Mouse (Mus musculus) splenic B cell, adult 2 months (primary cell): ENCODE measurements around the gene Dgkz.

ENCODE experiments used
- DNase-seq: peaks from one replicate; pipeline ENCODE4 v3.0.0-alpha.2; 2011; ENCODE audit warnings: low read depth, low spot score
- H3K27me3 ChIP-seq: 2 replicates; pipeline ENCODE4 v1.6.1; 2012; ENCODE audit warnings: mild to moderate bottlenecking, low read length, moderate library complexity, mixed read lengths; ENCODE audit not compliant: control insufficient read depth, poor library complexity, insufficient read depth, severe bottlenecking
- H3K36me3 ChIP-seq: 2 replicates; pipeline ENCODE4 v1.6.1; 2012; ENCODE audit warnings: mild to moderate bottlenecking, low read length, moderate library complexity, mixed read lengths; ENCODE audit not compliant: control insufficient read depth, poor library complexity, insufficient read depth, severe bottlenecking

Dgkz gene

DNA sequence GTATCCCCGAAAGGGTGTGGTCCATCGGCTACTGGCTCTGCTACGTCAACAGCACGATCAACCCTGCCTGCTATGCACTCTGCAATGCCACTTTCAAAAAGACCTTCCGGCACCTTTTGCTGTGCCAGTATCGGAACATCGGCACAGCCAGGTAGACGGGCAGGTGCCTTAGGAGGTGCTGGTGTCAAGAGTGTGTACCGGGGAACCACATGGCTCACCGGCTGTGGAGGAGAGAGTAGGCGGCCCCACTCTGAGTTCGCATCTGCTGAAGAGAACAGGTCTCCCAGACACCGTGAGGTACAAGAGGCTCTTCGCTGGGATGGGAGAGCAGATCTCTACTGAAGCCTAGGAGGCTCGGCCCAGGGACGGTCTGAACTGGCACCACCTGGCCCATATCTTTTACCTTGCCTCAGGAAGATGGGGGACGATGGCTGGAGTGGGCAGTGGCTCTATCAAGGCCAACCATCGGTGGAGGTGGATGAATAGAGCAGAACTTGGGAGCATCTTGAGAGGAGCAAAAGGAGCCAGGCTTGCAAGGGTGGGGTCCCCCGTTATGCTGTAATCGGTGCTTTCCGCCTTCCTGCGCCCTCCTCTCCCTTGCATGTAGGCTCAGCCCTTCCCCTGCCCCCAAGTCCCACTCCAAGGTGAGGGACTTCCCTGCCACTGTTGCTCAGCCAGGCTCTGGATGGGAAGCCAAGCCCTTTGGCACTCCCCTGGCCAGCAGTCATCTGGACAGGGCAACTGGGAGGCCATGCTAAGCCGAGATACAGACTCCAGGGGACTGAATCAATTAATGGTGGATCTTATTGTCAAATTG is 46.9 kb downstream of the Dgkz start:
- no peak for DNase-seq
- Histone ChIP-seq H3K27me3 (no peaks in the 10 kb centered on the region; the same call in 1 of the 2 replicates), H3K36me3 (peaks cover 6% of the 10 kb centered on the region)

GRCm38 (mm10) chr2:91927826-91928533 is 47.7 kb downstream of the Dgkz start:
- Histone ChIP-seq H3K27me3 (no peaks in the 10 kb centered on the region; the same call in 1 of the 2 replicates), H3K36me3 (peaks cover under 1% of the 10 kb centered on the region)
- DNase-seq, result peak; percentile 84

DNA sequence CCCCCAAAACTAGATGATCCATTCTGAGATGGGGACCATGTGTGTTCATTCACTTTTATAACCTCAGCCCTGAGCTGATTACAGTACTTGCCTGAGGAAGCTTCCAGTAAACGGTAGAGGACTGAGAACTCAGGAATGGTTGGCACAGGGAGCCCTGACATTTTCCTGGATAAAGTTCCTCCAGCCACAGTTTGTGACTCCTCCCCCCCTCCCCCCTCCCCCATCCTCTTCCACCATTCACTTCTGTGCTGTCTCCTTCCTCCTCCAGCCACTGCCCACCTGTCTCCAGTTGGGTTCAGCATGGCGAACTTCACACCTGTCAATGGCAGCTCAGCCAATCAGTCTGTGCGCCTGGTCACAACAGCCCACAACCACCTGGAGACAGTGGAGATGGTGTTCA is 48.7 kb downstream of the Dgkz start, which contains the start of gene Chrm4:
Gene Chrm4, plus strand, starts transcription at position 301 of the 400 bp plus-strand sequence.
- Histone ChIP-seq H3K36me3 (no peaks in the 10 kb centered on the region), H3K27me3 (no peaks in the 10 kb centered on the region; the same call in 1 of the 2 replicates)
- DNase-seq, result no peak

DNA sequence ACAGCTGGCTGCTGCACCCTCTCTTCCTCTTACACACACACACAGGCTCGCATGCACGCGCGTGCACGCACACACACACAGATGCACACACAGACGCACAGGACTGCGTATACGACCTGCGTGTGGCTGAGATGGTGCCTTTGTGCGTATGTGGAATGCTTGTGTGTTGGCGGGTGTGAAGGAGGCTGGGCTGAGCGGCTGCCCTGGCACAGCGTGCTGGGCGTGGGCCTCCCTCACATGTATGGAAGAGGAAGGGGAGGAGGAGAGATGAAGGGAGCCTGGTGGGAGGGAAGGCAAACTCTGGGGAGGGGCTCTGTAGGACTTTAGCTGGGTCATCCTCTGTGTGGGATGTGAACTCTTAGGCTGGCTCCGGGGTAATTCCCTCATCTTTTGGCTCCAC is 50.2 kb downstream of the Dgkz start:
- Histone ChIP-seq H3K36me3 (no peaks in the 10 kb centered on the region), H3K27me3 (no peaks in the 10 kb centered on the region; the same call in 1 of the 2 replicates)
- no peak for DNase-seq

- DNase-seq, result no peak
- no peaks in the 10 kb centered on the region for H3K36me3 ChIP-seq
- H3K27me3 ChIP-seq, result no peaks in the 10 kb centered on the region; the same call in 1 of the 2 replicates
Observed at GRCm38 (mm10) chr2:91924726-91925125, 50.9 kb downstream of the Dgkz start.

DNA sequence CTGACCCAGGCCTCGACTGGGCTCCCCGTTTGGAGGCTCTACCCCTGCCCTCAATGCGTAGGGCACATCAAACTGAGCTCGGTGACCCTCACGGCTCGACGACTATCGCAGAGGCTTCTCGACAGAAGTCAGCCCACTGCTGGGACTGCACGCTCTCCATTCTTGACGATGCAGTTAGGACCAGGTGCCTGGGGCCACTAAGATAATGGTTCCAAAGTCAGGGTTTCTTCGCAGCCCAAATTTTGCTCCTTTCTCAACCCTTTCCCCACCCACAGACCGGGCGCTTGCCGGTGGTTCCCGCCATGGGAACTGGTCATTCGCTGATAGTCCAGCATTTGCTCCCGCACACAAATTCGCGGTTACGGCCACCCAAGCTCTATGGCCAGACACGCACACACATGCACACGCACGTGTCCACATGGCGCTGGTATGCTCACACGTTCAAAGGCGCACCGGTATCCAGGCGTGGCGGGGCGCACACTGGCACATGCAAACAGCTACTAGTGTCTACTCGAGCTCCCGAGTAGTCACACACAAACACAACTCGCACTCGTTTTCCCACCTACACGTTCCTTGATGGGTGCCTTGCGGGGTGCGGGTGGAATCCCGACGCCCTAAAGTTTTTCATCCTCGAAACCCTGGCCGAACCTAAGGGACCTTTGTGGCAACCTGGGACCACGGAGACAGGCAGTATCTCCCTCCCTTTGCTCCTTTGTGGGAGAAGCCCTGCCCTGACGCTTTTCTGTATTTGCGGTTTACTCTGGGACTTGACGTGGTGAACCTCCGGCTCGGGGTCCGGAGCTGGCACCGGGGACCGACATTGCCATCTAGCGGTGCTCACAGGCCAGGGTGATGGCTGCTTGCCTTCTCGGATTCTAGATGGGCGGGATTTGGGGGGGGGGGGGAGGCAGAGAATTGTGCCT is 52.0 kb downstream of the Dgkz start:
- Histone ChIP-seq H3K27me3 (no peaks in the 10 kb centered on the region; the same call in 1 of the 2 replicates), H3K36me3 (no peaks in the 10 kb centered on the region)
- peak; percentile 83 for DNase-seq

GRCm38 (mm10) chr2:91922586-91923414 is 52.9 kb downstream of the Dgkz start:
- no peaks in the 10 kb centered on the region for H3K36me3 ChIP-seq
- DNase-seq, result no peak
- no peaks in the 10 kb centered on the region; the same call in 1 of the 2 replicates for H3K27me3 ChIP-seq

GRCm38 (mm10) chr2:91921790-91922570 is 53.7 kb downstream of the Dgkz start:
- Histone ChIP-seq H3K27me3 (no peaks in the 10 kb centered on the region; the same call in 1 of the 2 replicates), H3K36me3 (peaks cover 2% of the 10 kb centered on the region; the same call in 1 of the 2 replicates)
- DNase-seq, result peak; percentile 67

DNA sequence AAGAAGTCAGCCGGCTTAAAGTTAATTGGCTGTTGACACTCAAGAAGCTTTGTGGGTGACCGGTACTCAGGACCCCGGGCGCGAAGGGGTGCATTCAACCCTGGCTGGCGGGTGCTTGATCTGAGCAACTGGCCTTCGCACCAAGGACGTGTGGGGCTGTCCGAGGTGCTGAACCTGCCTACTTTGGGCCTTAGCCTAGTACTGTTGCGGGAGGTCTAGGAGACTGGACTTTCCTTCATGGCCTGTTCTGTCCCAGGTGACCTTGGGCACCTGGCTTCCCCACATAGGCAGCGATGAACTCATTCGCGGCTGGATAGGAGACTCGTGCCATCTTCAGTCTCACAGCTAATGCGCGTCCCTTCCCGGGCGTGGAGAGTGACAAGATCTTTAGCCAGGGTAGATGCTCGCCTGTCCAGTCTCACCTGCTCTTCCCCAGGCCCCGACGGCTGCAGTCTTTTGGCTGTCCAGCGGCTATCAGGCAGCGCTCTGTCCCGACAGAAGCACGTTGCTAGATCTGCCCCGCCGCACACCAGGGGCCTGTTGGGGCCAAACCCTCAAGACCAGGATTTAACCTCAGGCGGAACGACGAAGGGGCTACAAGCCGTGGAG is 54.4 kb downstream of the Dgkz start:
- no peaks in the 10 kb centered on the region; the same call in 1 of the 2 replicates for H3K27me3 ChIP-seq
- DNase-seq, result peak; percentile 62
- H3K36me3 ChIP-seq, result peaks cover 2% of the 10 kb centered on the region; the same call in 1 of the 2 replicates

DNA sequence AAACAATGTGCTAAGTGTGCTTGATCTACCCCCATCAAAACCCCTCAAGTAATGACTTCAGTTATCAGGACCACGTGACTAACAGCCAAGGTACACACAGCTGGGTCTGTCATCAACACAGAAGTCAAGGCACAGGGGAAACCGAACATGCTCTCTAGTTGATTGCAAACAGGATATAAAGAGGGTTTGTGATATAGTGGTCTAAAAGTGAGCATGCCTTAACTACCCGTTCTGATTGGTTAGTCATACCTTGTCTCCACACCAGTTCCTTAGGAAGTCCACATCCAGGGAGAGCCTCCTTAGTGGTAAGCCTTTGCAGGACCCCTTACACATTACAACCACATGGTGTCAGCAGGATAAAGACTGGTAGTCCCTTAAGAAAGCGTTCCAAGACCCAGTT is 55.5 kb downstream of the Dgkz start:
- Histone ChIP-seq H3K27me3 (no peaks in the 10 kb centered on the region; the same call in 1 of the 2 replicates), H3K36me3 (peaks cover 2% of the 10 kb centered on the region; the same call in 1 of the 2 replicates)
- DNase-seq, result no peak

GRCm38 (mm10) chr2:91917096-91917495 is 58.6 kb downstream of the Dgkz start:
- Histone ChIP-seq H3K36me3 (peaks cover 2% of the 10 kb centered on the region), H3K27me3 (no peaks in the 10 kb centered on the region)
- no peak for DNase-seq

DNA sequence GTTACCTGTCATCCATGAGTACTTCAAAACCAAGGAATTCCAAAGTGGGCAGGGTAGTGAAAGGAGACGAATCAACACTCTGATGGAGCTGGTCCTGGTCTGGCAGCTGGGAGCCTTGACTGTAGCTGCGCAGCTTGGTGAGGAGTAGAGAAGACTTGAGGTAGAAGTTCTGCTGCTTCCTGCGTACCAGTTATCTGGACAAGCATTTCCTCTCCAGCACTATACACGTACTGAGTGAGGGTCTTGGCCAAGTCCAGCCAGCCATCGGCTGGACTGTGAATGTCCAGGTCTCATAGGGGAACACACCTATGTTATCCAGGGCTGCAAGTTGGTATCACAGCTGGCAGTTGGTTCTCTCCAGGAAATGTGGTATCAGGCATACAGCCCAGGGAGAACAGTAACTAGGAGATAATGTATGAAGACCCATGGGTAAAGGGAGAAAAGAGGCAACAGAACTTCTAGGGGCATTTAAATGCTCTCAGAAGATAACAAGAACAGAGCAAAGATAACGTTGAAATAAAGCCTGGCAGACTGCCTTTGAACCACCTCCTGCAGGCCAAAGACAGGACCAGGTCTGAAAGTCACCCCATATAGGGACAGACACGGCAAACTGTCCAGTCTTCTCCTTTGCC is 59.2 kb downstream of the Dgkz start:
- no peak for DNase-seq
- H3K27me3 ChIP-seq, result no peaks in the 10 kb centered on the region
- H3K36me3 ChIP-seq, result peaks cover 2% of the 10 kb centered on the region
